Mouse (Mus musculus) retina, postnatal 7 days (tissue): Measurements from ENCODE around the gene Gm20736.
"Not testable (repeated sequence)": the region's sequence is repeated elsewhere in the genome, so short reads cannot be mapped to it uniquely, and the experiment has no call there.

ENCODE experiments used
- DNase-seq: peaks from one replicate; pipeline ENCODE4 v3.0.0-alpha.2; 2012; ENCODE audit warnings: low read depth, low spot score

Gm20736 gene

GRCm38 (mm10) chrY:65377390-65377789 lies at the start of gene Gm20736:
TSS of gene Gm20736 (plus strand) at chrY:65377690.
- DNase-seq: not testable (repeated sequence)
